Mouse (Mus musculus): ENCODE measurements around the gene Anks1.

GRCm38 (mm10) chr17:28088718-28089117 is 179.6 kb downstream of the Anks1 start:
- no peak for TF ChIP-seq CTCF (IDR thresholded peaks at IDR 0.05; ENCODE audit: low read depth, low read length)
- TF ChIP-seq TAL1 (conservative IDR thresholded peaks at IDR 0.05; ENCODE audit: low read depth, low read length), result no peak
